Mouse (Mus musculus): ENCODE results near the gene Zc3h12d. TPM values are rescaled to one million over a fixed set of nuclear protein-coding genes. Genes with fewer than 3 reads are reported as not detected.
"Not testable (repeated sequence)": the region's sequence is repeated elsewhere in the genome, so short reads cannot be mapped to it uniquely, and the experiment has no call there.

Gene Zc3h12d
- total RNA-seq, 2 experiments from 2014 or later = 0.16 to 0.22 TPM

DNA sequence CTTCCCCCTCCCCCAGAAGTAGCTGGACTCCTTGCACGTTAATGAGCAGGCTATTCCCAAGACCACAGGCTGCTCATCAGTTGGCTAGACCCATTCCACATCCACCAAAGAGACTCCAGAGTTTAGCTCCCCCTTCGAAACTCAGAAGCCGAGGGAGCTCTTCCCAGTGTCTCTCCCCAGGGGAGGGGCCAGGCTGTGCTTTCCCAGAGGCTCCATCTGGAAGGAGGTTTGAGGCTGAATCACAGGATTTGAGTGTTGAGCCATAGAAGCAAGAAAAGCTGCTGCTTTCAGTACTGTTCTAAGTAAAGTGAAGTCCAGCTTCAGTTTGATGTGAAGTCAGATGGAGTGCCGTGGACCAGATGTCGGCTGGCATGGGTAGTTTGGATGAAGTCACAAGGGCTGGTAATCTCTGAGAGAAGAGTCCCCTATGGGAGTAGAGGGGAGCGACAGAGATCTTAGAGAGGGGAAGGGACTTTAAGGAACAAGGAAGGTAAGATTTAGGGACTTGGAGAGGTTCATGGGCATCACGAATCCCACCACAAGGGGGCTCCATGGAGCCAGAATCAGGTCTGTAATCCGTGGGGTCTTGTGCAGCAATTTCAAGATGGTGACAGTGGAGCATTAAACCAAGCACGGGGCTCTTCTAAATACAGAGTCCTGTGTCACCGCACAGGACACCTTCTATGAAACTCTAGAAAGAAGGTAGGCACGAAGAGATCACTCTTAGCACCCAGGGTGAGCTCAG is 38.5 kb downstream of the Zc3h12d start:
- DNase-seq (ENCODE audit: low spot score in 2 of 2) = peak in 1 of 2 experiments; percentile 32

DNA sequence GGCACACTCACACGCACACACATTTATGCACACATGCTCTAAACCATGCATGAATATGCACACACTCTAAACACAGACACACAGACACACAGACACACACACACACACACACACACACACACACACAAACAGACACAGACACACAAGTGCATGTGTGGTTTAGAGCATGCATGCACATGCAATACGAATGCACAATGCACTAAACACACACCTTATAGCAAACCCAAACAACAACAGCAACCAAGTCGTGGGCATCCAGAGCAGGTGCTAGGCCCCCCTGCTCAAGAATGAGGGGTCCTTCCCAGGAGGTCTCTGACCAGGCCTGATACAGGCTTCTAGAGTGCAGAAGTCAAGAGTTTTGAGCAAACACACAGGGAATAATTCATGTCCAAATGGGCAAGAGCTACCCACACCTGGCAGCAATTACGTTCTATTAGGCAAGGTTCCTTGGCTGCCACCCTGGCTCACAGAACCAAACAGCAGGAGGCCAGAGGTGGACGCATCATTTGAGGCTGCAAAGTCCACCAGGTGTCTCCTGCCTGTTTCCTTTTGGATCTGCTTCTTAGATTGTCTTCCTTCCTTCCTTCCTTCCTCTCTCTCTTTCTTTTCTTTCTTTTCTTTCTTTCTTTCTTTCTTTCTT is 39.2 kb downstream of the Zc3h12d start:
- no peak for DNase-seq (ENCODE audit: low spot score in 2 of 2)

- no peak for DNase-seq (ENCODE audit: low spot score in 2 of 2)
These were observed 41.9 kb downstream of the Zc3h12d start for GRCm38 (mm10) chr10:7874194-7874593.

DNA sequence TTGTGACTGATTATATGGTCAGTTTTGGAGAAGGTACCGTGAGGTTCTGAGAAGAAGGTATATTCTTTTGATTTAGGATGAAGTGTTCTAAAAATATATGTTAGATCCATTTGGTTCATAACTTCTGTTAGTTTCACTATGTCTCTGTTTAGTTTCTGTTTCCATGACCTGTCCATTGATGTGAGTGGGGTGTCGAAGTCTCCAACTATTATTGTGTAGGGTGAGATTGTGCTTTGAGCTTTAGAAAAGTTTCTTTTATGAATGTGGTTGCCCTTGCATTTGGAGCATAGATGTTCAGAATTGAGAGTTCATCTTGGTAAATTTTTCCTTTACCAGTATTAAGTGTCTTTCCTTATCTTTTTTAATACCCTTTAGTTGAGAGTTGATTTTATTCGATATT is 48.0 kb downstream of the Zc3h12d start:
- DNase-seq (ENCODE audit: low spot score in 2 of 2) = not testable (repeated sequence)

DNA sequence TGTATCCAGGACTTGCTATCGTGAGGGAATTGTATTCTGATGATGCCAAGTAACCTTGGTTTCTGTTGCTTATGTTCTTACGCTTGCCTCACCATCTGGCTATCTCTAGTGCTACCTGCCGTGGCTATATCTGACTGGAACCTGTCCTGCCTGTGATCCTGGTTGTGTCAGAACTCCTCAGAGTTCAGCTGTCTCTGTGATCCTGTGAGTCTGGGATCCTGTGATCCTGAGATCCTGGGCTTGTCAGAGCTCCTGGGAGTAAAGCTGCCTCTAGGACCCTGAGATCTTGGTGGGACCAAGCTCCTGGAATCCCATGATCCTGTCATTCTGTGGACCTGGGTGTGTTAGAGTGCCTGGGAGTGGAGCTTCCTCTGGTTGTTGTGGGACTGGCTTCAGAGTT is 49.7 kb downstream of the Zc3h12d start:
- DNase-seq (ENCODE audit: low spot score in 2 of 2) = no peak

DNA sequence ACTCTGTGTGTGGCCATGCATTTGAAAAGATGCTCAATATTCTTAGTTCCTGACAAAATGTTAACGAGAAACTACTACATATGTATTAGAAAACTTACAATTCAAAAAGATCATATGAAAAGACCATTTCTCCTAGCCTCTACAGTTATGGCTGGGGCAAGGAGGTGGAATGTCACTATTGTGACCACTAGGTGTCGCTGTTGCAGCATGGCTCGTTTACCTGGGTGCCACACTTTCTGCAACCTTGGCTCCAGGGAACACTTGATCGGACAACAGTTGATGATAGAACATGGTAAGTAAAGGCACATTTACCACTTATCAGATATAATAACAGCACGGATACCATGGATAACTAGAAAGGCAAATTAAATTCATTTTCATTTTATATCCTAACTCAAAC is 51.3 kb downstream of the Zc3h12d start:
- DNase-seq (ENCODE audit: low spot score in 2 of 2) = peak; percentile 53 to 65

DNA sequence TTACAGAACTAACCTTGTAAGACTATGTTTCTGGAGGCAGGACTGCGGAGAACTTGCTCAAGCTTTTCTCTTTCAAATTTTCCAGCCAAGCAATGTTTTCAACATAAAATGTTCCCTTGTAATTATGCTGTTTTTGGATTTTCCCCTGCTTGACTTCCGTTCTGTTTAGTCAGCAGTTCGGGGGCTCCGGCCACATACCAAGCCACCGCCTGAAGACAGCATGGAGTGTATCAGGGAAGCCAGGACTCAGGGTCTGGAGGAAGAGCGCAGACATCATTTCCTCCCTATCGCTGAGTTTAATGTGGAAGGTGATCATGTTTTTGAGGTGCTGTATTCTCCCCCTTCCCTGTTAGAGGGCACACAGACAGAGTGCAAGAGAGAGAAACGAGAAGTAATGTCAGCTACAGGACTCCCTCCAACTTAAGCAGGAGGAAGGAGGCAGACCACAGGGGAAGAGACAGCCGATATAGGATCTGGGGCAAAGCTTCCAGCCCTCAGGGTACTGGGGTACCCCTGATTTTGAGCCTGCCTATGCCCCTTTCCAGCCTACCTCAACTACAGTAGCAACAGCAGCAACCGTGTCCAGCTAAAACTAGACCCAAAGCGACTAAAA is 56.1 kb downstream of the Zc3h12d start:
- DNase-seq (ENCODE audit: low spot score in 2 of 2) = peak in 1 of 2 experiments; percentile 9

- no peak for DNase-seq (ENCODE audit: low spot score in 2 of 2)
These were observed 68.7 kb downstream of the Zc3h12d start for GRCm38 (mm10) chr10:7900719-7901627.

- no peak for DNase-seq (ENCODE audit: low spot score in 2 of 2)
These were observed 71.9 kb downstream of the Zc3h12d start for GRCm38 (mm10) chr10:7904157-7904556.

DNA sequence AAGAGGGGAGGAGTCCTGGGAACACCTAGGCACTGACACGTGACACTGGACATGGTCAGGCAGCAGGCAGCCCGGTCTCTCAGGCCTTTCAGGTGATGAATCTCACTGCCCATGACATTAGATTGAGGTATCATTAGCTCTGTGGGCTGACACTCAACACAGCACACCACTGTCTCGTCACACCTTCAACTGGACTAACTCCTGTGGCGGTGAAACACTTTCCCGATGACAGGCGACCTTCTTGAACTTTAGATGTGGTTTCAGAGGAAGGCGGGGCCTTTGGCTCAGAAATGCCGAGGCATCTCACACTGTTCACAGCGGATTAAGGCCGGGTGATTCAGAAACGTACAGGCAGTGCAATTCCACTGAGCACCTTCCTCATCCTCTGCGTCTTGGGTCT is 74.9 kb downstream of the Zc3h12d start:
- no peak for DNase-seq (ENCODE audit: low spot score in 2 of 2)

- DNase-seq (ENCODE audit: low spot score in 2 of 2) = no peak
These were observed 79.0 kb downstream of the Zc3h12d start for GRCm38 (mm10) chr10:7911268-7911667.

Small RNAs within 50 kb of the gene (microRNA-seq; reads per million reads assigned to microRNA genes)
- not detected for gene Mir5104

Other genes with a start within 250 kb of the Zc3h12d start
- 1 to 10 TPM; 1.8 to 2.6 TPM for gene Lrp11, start 242.7 kb upstream of the Zc3h12d start, total RNA-seq (2021)
- gene Nup43, start 165.0 kb upstream of the Zc3h12d start, total RNA-seq (2021) = 10 to 100 TPM; 13.4 to 13.7 TPM
- 10 to 100 TPM; 88.1 to 94.6 TPM for gene Pcmt1, start 151.3 kb upstream of the Zc3h12d start, total RNA-seq (2021)
- 10 to 100 TPM; 26.7 to 30.2 TPM for gene Lats1, start 151.3 kb upstream of the Zc3h12d start, total RNA-seq (2021)
- gene Katna1, start 106.5 kb upstream of the Zc3h12d start, total RNA-seq (2021) = 10 to 100 TPM; 19.7 to 21.9 TPM
- gene Ginm1, start 39.6 kb upstream of the Zc3h12d start, total RNA-seq (2021) = 10 to 100 TPM; 55.6 to 61.6 TPM
- 10 to 100 TPM; 16.3 to 22.9 TPM for gene Ppil4, start 39.6 kb upstream of the Zc3h12d start, total RNA-seq (2021)
- 10 to 100 TPM; 67.7 to 75.0 TPM for gene Tab2, start 123.8 kb downstream of the Zc3h12d start, total RNA-seq (2021)

All from gastrocnemius, postnatal 4 days (tissue).